Mouse (Mus musculus): ENCODE data around the gene Sec23ip. TPM values are rescaled to one million over a fixed set of nuclear protein-coding genes. Genes with fewer than 3 reads are reported as not detected.

Gene Sec23ip
- total and polyA plus RNA-seq, 3 experiments: 15.5 to 43.2 (median 41.8) TPM

DNA sequence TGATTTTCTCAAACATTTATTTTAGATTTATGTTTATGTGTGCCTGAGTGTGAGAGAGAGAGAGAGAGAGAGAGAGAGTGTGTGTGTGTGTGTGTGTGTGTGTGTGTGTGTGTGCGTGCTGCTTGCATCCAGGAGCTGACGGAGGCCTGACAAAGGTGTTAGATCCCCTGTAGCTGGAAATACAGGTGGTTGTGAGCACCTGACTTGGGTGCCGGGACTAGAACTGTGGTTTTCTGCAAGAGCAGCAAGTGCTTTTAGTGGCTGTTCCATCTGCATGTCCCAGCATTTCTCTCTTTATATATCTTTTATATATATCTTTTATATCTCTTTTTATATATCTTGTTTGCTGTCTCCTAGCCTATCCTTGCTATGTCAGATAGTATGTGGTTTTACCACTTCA, 37.1 kb downstream of the Sec23ip start:
- no peak for TF ChIP-seq GATA2 (IDR thresholded peaks at IDR 0.05; ENCODE audit: borderline replicate concordance, low read depth, low read length)
- no peak for TF ChIP-seq POLR2AphosphoS5 (IDR thresholded peaks at IDR 0.05; ENCODE audit: insufficient replicate concordance, low read depth, low read length)
- no peak for TF ChIP-seq GATA1 (IDR thresholded peaks at IDR 0.05; ENCODE audit: borderline replicate concordance, low read length)
- no peak for TF ChIP-seq CTCF (IDR thresholded peaks at IDR 0.05; ENCODE audit: low read depth, low read length)
- no peak for TF ChIP-seq TAL1 (conservative IDR thresholded peaks at IDR 0.05; ENCODE audit: low read depth, low read length)
- DNase-seq (ENCODE audit: low spot score): no peak
- H3K4me3 ChIP-seq (ENCODE audit: low read depth, low read length): no peak overlapping the region
- peaks cover 83% of the 10 kb centered on the region for H3K36me3 ChIP-seq (replicated peaks)
- no peak for ATAC-seq (ENCODE audit: extremely low read depth, insufficient number of reproducible peaks, low FRiP score, poor library complexity, severe bottlenecking)
- no peaks in the 10 kb centered on the region for H3K27me3 ChIP-seq (ENCODE audit: insufficient read depth, low read length)
- no peaks in the 10 kb centered on the region for H3K4me1 ChIP-seq (ENCODE audit: insufficient read depth, low read depth, low read length)
- H3K9me3 ChIP-seq (replicated peaks): no peaks in the 10 kb centered on the region

DNA sequence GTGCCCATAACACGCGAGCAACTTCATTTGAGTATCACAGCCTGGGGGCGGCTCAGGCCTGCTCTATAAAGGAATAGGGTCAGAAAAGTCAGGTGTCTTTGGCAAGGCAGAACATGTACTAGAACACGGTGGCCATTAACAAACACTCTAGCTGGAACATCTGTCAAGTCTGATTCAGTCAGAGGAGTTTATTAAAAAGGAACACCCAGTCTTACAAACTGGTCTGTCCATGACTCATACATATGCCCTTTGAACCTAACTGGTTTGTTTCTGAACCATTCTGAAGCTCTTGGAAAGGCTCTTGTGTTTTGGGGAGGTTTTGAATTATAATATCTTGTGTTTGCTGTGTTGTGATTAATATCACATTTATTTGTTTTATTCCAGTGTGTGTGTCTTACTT, 45.3 kb downstream of the Sec23ip start:
- no peaks in the 10 kb centered on the region; the same call in 1 of the 2 replicates for H3K27me3 ChIP-seq (ENCODE audit: insufficient read depth, low read length)
- no peaks in the 10 kb centered on the region for H3K4me1 ChIP-seq (ENCODE audit: insufficient read depth, low read depth, low read length)
- TF ChIP-seq TAL1 (conservative IDR thresholded peaks at IDR 0.05; ENCODE audit: low read depth, low read length) (no peak), POLR2AphosphoS5 (IDR thresholded peaks at IDR 0.05; ENCODE audit: insufficient replicate concordance, low read depth, low read length) (no peak), GATA1 (IDR thresholded peaks at IDR 0.05; ENCODE audit: borderline replicate concordance, low read length) (no peak), GATA2 (IDR thresholded peaks at IDR 0.05; ENCODE audit: borderline replicate concordance, low read depth, low read length) (no peak), CTCF (IDR thresholded peaks at IDR 0.05; ENCODE audit: low read depth, low read length) (no peak)
- H3K36me3 ChIP-seq (replicated peaks): peaks cover 8% of the 10 kb centered on the region
- H3K9me3 ChIP-seq (replicated peaks): no peaks in the 10 kb centered on the region
- DNase-seq (ENCODE audit: low spot score): no peak
- ATAC-seq (ENCODE audit: extremely low read depth, insufficient number of reproducible peaks, low FRiP score, poor library complexity, severe bottlenecking): no peak
- H3K4me3 ChIP-seq (ENCODE audit: low read depth, low read length): no peak overlapping the region

DNA sequence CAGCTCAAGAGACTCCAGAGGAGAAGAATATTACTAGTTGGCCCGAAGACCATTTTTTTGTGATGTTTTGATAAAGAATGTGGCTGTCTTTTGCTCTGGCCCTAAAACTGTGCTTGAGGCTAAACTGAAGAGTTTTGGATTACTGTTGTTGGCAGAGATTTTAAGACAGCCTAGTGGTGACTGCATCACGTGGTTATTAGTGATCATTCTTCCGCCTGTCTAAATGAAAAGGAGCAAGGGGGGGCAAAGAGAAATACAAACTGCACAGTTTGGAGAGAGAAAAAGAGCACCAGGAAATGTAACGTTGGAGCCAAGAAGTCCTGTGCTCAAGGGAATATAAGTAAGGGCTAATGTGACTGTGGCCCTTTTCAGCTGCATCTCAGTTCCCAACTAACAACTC, 48.7 kb downstream of the Sec23ip start:
- no peak for DNase-seq (ENCODE audit: low spot score)
- Histone ChIP-seq H3K9me3 (replicated peaks) (no peaks in the 10 kb centered on the region), H3K27me3 (ENCODE audit: insufficient read depth, low read length) (no peaks in the 10 kb centered on the region; the same call in none of the 2 replicates), H3K4me3 (ENCODE audit: low read depth, low read length) (no peak overlapping the region), H3K36me3 (replicated peaks) (no peaks in the 10 kb centered on the region), H3K4me1 (ENCODE audit: insufficient read depth, low read depth, low read length) (no peaks in the 10 kb centered on the region)
- TF ChIP-seq GATA1 (IDR thresholded peaks at IDR 0.05; ENCODE audit: borderline replicate concordance, low read length) (no peak), TAL1 (conservative IDR thresholded peaks at IDR 0.05; ENCODE audit: low read depth, low read length) (no peak), CTCF (IDR thresholded peaks at IDR 0.05; ENCODE audit: low read depth, low read length) (no peak), GATA2 (IDR thresholded peaks at IDR 0.05; ENCODE audit: borderline replicate concordance, low read depth, low read length) (no peak), POLR2AphosphoS5 (IDR thresholded peaks at IDR 0.05; ENCODE audit: insufficient replicate concordance, low read depth, low read length) (no peak)
- ATAC-seq (ENCODE audit: extremely low read depth, insufficient number of reproducible peaks, low FRiP score, poor library complexity, severe bottlenecking): no peak

DNA sequence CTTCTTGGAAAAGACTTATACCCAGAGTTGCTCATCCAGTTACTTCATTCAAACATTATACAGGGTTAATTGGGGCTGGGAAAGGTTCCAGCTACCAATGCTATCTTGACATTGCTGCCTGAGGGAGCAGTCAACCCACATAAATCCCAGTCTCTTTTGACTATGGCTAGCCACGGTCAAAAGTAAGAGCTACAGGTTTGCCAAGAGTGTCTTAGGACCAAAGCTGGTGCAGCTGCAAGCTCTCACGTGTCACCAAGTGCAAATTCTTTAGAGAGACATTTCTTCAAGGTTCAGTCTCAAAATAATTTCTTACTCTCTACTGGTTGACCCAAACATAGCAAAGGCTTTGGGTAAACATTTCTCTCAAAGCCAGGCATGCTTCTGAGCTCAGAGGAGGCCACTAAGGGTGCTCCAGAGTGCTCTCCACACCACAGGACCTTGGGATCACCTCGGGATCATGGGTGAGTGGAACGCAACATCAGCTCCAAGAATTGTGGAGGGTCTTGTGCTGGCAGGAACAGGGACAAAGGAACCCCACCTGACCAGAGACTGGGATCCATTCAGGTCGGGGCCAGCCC, 80.3 kb downstream of the Sec23ip start:
- ATAC-seq (ENCODE audit: extremely low read depth, insufficient number of reproducible peaks, low FRiP score, poor library complexity, severe bottlenecking) (no peak), DNase-seq (ENCODE audit: low spot score) (no peak)
- H3K27me3 ChIP-seq (ENCODE audit: insufficient read depth, low read length): no peaks in the 10 kb centered on the region; the same call in 1 of the 2 replicates
- H3K36me3 ChIP-seq (replicated peaks): no peaks in the 10 kb centered on the region
- no peak for TF ChIP-seq GATA1 (IDR thresholded peaks at IDR 0.05; ENCODE audit: borderline replicate concordance, low read length)
- no peak for TF ChIP-seq TAL1 (conservative IDR thresholded peaks at IDR 0.05; ENCODE audit: low read depth, low read length)
- TF ChIP-seq GATA2 (IDR thresholded peaks at IDR 0.05; ENCODE audit: borderline replicate concordance, low read depth, low read length): no peak
- no peak for TF ChIP-seq CTCF (IDR thresholded peaks at IDR 0.05; ENCODE audit: low read depth, low read length)
- no peak for TF ChIP-seq POLR2AphosphoS5 (IDR thresholded peaks at IDR 0.05; ENCODE audit: insufficient replicate concordance, low read depth, low read length)
- no peaks in the 10 kb centered on the region for H3K4me1 ChIP-seq (ENCODE audit: insufficient read depth, low read depth, low read length)
- no peak overlapping the region for H3K4me3 ChIP-seq (ENCODE audit: low read depth, low read length)
- no peaks in the 10 kb centered on the region for H3K9me3 ChIP-seq (replicated peaks)

DNA sequence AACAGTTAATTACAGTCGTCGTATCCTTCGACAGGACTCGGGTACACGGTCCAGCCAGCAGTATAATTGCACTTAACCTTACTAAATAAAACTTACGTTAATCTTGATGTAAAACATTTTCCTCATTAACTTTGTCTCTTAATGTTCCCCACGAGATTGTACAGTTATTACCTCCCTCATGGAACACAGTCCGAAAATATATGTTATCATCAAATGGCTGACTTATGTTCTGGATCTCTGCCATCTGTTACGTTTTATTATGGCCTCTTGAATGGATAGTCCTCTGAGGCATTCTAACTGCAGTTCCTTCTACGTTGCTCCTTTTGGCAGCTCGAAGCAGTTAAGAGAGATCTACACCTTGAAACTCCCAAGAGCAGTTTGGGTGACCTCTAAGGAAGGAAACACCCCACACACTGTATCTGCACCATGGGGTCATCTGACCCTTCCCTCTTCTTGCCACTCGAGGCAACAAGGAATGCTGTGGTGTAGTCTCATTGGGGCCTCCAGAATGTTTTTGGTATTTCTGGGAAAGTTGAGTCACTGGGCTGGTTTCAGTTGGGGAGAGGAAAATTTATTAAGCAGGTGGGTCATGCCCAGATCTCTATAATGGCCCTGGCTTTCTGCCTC, 87.8 kb downstream of the Sec23ip start:
- no peak for ATAC-seq (ENCODE audit: extremely low read depth, insufficient number of reproducible peaks, low FRiP score, poor library complexity, severe bottlenecking)

DNA sequence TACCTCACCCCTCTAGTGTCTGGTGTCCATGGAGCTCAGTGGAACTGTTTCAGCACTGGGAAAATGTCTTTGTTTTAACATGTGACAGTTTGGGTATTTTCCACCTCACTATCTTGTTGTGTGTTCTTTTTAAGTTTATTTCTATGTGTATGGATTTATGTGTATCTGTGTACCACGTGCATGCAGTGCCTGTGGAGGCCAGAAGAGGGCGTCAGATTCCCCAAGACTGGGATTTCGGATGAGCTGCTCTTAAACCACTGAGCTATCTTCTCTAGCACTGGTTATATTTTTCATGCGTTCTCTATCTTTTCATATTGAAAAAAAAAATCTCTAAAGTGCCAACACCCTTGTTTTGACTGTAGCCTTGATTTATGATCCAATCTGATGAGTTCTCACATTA, 88.5 kb downstream of the Sec23ip start:
- ATAC-seq (ENCODE audit: extremely low read depth, insufficient number of reproducible peaks, low FRiP score, poor library complexity, severe bottlenecking) (no peak), DNase-seq (ENCODE audit: low spot score) (no peak)
- TF ChIP-seq GATA2 (IDR thresholded peaks at IDR 0.05; ENCODE audit: borderline replicate concordance, low read depth, low read length): no peak
- TF ChIP-seq CTCF (IDR thresholded peaks at IDR 0.05; ENCODE audit: low read depth, low read length): 0 out of 2 replicates have a peak, but pooled peaks have one; percentile 4
- H3K4me3 ChIP-seq (ENCODE audit: low read depth, low read length): no peak overlapping the region
- H3K36me3 ChIP-seq (replicated peaks): no peaks in the 10 kb centered on the region
- H3K27me3 ChIP-seq (ENCODE audit: insufficient read depth, low read length): no peaks in the 10 kb centered on the region; the same call in 1 of the 2 replicates
- H3K4me1 ChIP-seq (ENCODE audit: insufficient read depth, low read depth, low read length): no peaks in the 10 kb centered on the region
- H3K9me3 ChIP-seq (replicated peaks): no peaks in the 10 kb centered on the region

More for the DNA sequence above, 87.8 kb downstream of the Sec23ip start:
- Histone ChIP-seq H3K27me3 (ENCODE audit: insufficient read depth, low read length) (no peaks in the 10 kb centered on the region; the same call in 1 of the 2 replicates), H3K9me3 (replicated peaks) (no peaks in the 10 kb centered on the region), H3K36me3 (replicated peaks) (no peaks in the 10 kb centered on the region), H3K4me3 (ENCODE audit: low read depth, low read length) (no peak overlapping the region), H3K4me1 (ENCODE audit: insufficient read depth, low read depth, low read length) (no peaks in the 10 kb centered on the region)
- TF ChIP-seq POLR2AphosphoS5 (IDR thresholded peaks at IDR 0.05; ENCODE audit: insufficient replicate concordance, low read depth, low read length) (no peak), TAL1 (conservative IDR thresholded peaks at IDR 0.05; ENCODE audit: low read depth, low read length) (no peak)
- DNase-seq (ENCODE audit: low spot score): no peak

Other genes with a start within 250 kb of the Sec23ip start
- 17.7 and 20.9 TPM in 2 replicates for gene Bag3, start 221.3 kb upstream of the Sec23ip start, total RNA-seq (2014; fragmentation: Nextera tagmentation)
- 5.7 and 9.1 TPM in 2 replicates for gene Bag3, start 221.3 kb upstream of the Sec23ip start, total RNA-seq (2017)
- gene Bag3, start 221.3 kb upstream of the Sec23ip start, polyA plus RNA-seq (2012): 107 and 121 TPM in 2 replicates
- gene Inpp5f, start 133.6 kb upstream of the Sec23ip start, total RNA-seq (2014; fragmentation: Nextera tagmentation): 40.6 and 44.0 TPM in 2 replicates
- 21.4 and 23.8 TPM in 2 replicates for gene Inpp5f, start 133.6 kb upstream of the Sec23ip start, total RNA-seq (2017)
- 5.6 and 7.6 TPM in 2 replicates for gene Inpp5f, start 133.6 kb upstream of the Sec23ip start, polyA plus RNA-seq (2012)
- 91.6 and 100 TPM in 2 replicates for gene Mcmbp, start 4.4 kb upstream of the Sec23ip start, total RNA-seq (2014; fragmentation: Nextera tagmentation)
- gene Mcmbp, start 4.4 kb upstream of the Sec23ip start, total RNA-seq (2017): 56.3 and 62.9 TPM in 2 replicates
- gene Mcmbp, start 4.4 kb upstream of the Sec23ip start, polyA plus RNA-seq (2012): 16.5 and 28.6 TPM in 2 replicates